Mouse (Mus musculus) heart, postnatal 0 days (tissue): ENCODE measurements around the gene Saysd1.

Experiments
- CTCF ChIP-seq: IDR thresholded peaks from 2 replicates; pipeline ENCODE4 v1.5.1; 2016; ENCODE audit warnings: antibody characterized with exemption, control low read depth, low read depth
- EP300 ChIP-seq: IDR thresholded peaks from 2 replicates; pipeline ENCODE4 v1.6.1; 2016; ENCODE audit warnings: antibody characterized with exemption, low read depth

- TF ChIP-seq EP300 (no peak), CTCF (peak; percentile 91)
Observed at GRCm38 (mm10) chr14:20113964-20114363, 24.4 kb downstream of the Saysd1 start.
